Mouse (Mus musculus): Measurements from ENCODE around the gene Tshb. TPM values are rescaled to one million over a fixed set of nuclear protein-coding genes. Genes with fewer than 3 reads are reported as not detected.

Tshb gene
- polyA plus RNA-seq, 1 experiment from 2014 or later, result 0.11 TPM

DNA sequence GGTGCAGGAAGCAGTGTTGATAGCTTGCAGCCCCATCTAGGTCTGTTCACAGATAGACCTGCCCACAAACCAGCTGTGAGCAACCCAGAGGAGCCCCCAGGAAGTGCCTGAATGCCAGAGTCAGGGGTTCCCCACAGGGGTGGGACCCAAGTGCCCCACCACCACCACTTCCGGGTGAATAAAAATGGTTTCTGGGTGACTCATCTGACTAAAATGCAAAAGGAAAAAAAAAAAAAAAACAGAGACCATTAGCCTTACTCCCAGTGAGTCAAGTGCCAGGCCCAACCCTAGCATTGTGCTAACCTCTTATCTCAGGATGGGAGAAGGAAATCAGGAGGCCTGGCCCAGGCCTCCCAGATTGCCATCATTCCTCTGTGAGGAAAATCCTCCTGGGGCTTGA is 26.7 kb downstream of the Tshb start:
- H3K27me3 ChIP-seq (replicated peaks; ENCODE audit: control insufficient read depth, insufficient read depth, low read length), result no peaks in the 10 kb centered on the region
- H3K4me3 ChIP-seq (ENCODE audit: low read depth, low read length), result no peak overlapping the region
- WGBS, result 23% methylated on average over 1 of the region's 1 CpGs
- peaks cover 3% of the 10 kb centered on the region; the same call in 1 of the 2 replicates for H3K36me3 ChIP-seq (ENCODE audit: control insufficient read depth, insufficient read depth, low read length)
- H3K4me1 ChIP-seq (replicated peaks; ENCODE audit: control insufficient read depth, insufficient read depth, low read length), result 0 out of 2 replicates have a peak, but pooled peaks cover 6% of the 10 kb centered on the region
- no peaks in the 10 kb centered on the region for H3K9me3 ChIP-seq (ENCODE audit: control insufficient read depth, low read length)
- no peak overlapping the region for H3K4me2 ChIP-seq
- ATAC-seq (replicated peaks; ENCODE audit: low FRiP score) (peak; percentile 26; the same call in 1 of the 2 replicates), DNase-seq (ENCODE audit: low spot score) (no peak)
- H3K27ac ChIP-seq (ENCODE audit: low read depth, low read length), result no peak overlapping the region
- H3K9ac ChIP-seq (ENCODE audit: low read depth, low read length), result no peak overlapping the region

DNA sequence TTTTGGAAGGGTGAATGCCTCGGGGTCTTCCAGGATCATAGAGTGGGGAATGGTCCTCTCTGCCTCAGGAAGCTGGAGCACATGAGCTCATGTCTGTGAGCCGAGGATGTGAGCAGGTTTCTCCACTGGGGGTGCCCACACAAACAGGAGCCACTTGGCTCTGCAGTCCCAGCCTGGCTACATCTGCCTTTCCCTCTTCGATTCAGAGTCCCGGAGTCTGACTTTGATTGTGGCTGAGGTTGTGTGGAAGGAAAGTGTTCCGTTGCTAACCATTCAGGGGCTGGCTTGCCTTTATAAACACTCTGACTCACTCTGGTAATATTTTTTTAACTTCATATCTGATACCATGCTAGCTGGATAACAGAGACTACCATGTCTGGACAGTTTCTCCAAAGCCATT is 30.1 kb downstream of the Tshb start:
- ATAC-seq (replicated peaks; ENCODE audit: low FRiP score) (no peak), DNase-seq (ENCODE audit: low spot score) (no peak)
- no peaks in the 10 kb centered on the region for H3K27me3 ChIP-seq (replicated peaks; ENCODE audit: control insufficient read depth, insufficient read depth, low read length)
- H3K9me3 ChIP-seq (ENCODE audit: control insufficient read depth, low read length), result no peaks in the 10 kb centered on the region
- no peak overlapping the region for H3K4me3 ChIP-seq (ENCODE audit: low read depth, low read length)
- no peak overlapping the region for H3K4me2 ChIP-seq
- 0 out of 2 replicates have a peak, but pooled peaks cover 6% of the 10 kb centered on the region for H3K4me1 ChIP-seq (replicated peaks; ENCODE audit: control insufficient read depth, insufficient read depth, low read length)
- H3K36me3 ChIP-seq (ENCODE audit: control insufficient read depth, insufficient read depth, low read length), result no peaks in the 10 kb centered on the region
- no peak overlapping the region for H3K27ac ChIP-seq (ENCODE audit: low read depth, low read length)
- no peak overlapping the region for H3K9ac ChIP-seq (ENCODE audit: low read depth, low read length)
- 70% methylated on average over 5 of the region's 5 CpGs for WGBS

DNA sequence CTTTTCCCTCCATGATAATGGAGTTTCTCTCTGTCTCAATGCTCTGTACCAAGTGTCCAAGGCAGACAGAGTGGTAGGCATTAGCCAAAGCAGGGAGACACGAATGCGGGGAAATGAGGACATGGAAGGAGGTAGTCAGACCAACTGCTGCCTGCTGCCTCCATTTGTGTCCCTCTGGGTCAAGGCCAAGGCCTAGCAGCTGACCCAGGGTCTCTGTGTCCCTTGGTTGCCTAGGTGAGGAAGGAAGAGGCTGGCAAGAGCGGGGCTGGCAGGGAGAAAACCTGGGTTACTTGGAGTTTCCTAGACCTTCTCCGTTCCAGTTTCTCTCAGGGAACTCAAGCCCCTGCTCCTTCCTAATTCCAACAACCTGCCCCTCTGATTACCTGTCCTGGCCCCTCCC is 30.5 kb downstream of the Tshb start:
- 83% methylated on average over 4 of the region's 4 CpGs for WGBS
- H3K27ac ChIP-seq (ENCODE audit: low read depth, low read length), result no peak overlapping the region

DNA sequence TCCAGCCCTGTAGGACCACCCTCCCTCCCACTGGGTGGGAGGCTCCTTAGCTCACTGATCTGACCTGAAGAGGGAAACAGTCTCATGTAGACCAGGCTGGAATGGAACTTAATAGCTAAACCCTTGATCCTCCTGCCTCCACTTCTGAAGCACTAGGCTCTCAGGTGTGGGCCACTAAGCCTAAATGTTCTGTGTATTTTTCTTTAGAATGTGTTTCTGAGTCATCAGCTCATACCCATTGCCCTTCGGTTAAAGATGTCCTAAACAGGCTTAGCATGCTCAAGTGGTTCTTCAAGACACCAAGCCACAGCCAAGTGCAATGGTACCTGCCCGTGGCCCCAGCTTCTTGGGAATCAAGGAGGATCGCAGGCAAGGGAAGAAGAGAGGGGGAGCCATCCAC is 31.0 kb downstream of the Tshb start:
- ATAC-seq (replicated peaks; ENCODE audit: low FRiP score), result no peak
- 0 out of 2 replicates have a peak, but pooled peaks cover 6% of the 10 kb centered on the region for H3K4me1 ChIP-seq (replicated peaks; ENCODE audit: control insufficient read depth, insufficient read depth, low read length)
- no peak overlapping the region for H3K4me2 ChIP-seq
- H3K27me3 ChIP-seq (replicated peaks; ENCODE audit: control insufficient read depth, insufficient read depth, low read length), result no peaks in the 10 kb centered on the region
- no peaks in the 10 kb centered on the region for H3K36me3 ChIP-seq (ENCODE audit: control insufficient read depth, insufficient read depth, low read length)
- no peak overlapping the region for H3K4me3 ChIP-seq (ENCODE audit: low read depth, low read length)
- H3K9me3 ChIP-seq (ENCODE audit: control insufficient read depth, low read length), result no peaks in the 10 kb centered on the region
- DNase-seq (ENCODE audit: low spot score), result no peak
- no peak overlapping the region for H3K27ac ChIP-seq (ENCODE audit: low read depth, low read length)
- WGBS, result 86% methylated on average over 3 of the region's 3 CpGs
- no peak overlapping the region for H3K9ac ChIP-seq (ENCODE audit: low read depth, low read length)

More for the DNA sequence above, 30.5 kb downstream of the Tshb start:
- Histone ChIP-seq H3K9me3 (ENCODE audit: control insufficient read depth, low read length) (no peaks in the 10 kb centered on the region), H3K27me3 (replicated peaks; ENCODE audit: control insufficient read depth, insufficient read depth, low read length) (no peaks in the 10 kb centered on the region), H3K36me3 (ENCODE audit: control insufficient read depth, insufficient read depth, low read length) (no peaks in the 10 kb centered on the region), H3K4me1 (replicated peaks; ENCODE audit: control insufficient read depth, insufficient read depth, low read length) (0 out of 2 replicates have a peak, but pooled peaks cover 6% of the 10 kb centered on the region), H3K4me3 (ENCODE audit: low read depth, low read length) (no peak overlapping the region), H3K4me2 (no peak overlapping the region), H3K9ac (ENCODE audit: low read depth, low read length) (no peak overlapping the region)
- ATAC-seq (replicated peaks; ENCODE audit: low FRiP score) (no peak), DNase-seq (ENCODE audit: low spot score) (no peak)

DNA sequence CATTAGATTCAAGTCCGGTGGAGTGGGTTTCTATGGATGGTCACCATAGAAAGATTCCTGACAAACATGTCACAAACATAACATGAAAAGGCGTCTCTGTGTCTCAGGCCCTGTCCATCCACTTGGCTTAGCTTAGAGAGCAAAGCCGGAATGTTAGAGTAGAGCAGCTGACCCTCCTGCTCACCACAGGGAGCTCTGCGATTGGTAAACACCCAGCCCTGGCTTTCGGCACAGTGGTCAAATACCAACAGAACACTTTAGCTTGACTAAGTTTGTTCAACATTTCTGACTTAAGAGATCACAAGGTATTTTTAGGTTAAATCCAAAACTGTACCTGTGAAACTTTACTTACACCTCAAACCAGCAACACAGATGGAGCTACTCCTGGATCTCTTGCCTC is 31.4 kb downstream of the Tshb start:
- no peaks in the 10 kb centered on the region for H3K9me3 ChIP-seq (ENCODE audit: control insufficient read depth, low read length)
- no peaks in the 10 kb centered on the region for H3K27me3 ChIP-seq (replicated peaks; ENCODE audit: control insufficient read depth, insufficient read depth, low read length)
- no peaks in the 10 kb centered on the region for H3K36me3 ChIP-seq (ENCODE audit: control insufficient read depth, insufficient read depth, low read length)
- DNase-seq (ENCODE audit: low spot score) (no peak), ATAC-seq (replicated peaks; ENCODE audit: low FRiP score) (no peak)
- H3K4me1 ChIP-seq (replicated peaks; ENCODE audit: control insufficient read depth, insufficient read depth, low read length), result 0 out of 2 replicates have a peak, but pooled peaks cover 6% of the 10 kb centered on the region
- no peak overlapping the region for H3K4me3 ChIP-seq (ENCODE audit: low read depth, low read length)
- WGBS, result 80% methylated on average over 5 of the region's 5 CpGs
- no peak overlapping the region for H3K4me2 ChIP-seq
- H3K27ac ChIP-seq (ENCODE audit: low read depth, low read length), result no peak overlapping the region
- H3K9ac ChIP-seq (ENCODE audit: low read depth, low read length), result no peak overlapping the region

DNA sequence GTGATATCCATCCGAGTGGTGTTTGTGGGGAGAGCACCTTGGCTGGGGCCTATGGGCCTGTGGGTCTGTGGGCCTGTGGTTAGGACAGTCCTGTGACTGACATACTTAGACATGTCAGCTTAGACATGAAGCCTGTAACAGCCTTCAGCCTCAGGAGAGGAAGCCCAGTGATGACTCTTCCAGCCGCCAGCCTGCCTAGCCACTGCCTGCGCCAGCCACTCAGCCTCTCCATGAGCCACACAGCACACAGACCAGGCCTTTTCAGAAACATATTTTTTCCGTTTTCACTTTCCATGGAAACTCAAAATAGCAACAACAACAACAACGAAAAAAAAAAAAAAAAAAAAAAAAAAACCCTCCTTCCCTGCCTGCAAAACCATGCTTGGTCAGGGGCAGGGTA is 33.8 kb downstream of the Tshb start:
- ATAC-seq (replicated peaks; ENCODE audit: low FRiP score) (no peak), DNase-seq (ENCODE audit: low spot score) (peak; percentile 15)
- Histone ChIP-seq H3K9me3 (ENCODE audit: control insufficient read depth, low read length) (no peaks in the 10 kb centered on the region), H3K4me1 (replicated peaks; ENCODE audit: control insufficient read depth, insufficient read depth, low read length) (no peaks in the 10 kb centered on the region), H3K36me3 (ENCODE audit: control insufficient read depth, insufficient read depth, low read length) (no peaks in the 10 kb centered on the region), H3K9ac (ENCODE audit: low read depth, low read length) (no peak overlapping the region), H3K27ac (ENCODE audit: low read depth, low read length) (no peak overlapping the region), H3K27me3 (replicated peaks; ENCODE audit: control insufficient read depth, insufficient read depth, low read length) (no peaks in the 10 kb centered on the region), H3K4me2 (no peak overlapping the region), H3K4me3 (ENCODE audit: low read depth, low read length) (no peak overlapping the region)
- 72% methylated on average over 5 of the region's 5 CpGs for WGBS

DNA sequence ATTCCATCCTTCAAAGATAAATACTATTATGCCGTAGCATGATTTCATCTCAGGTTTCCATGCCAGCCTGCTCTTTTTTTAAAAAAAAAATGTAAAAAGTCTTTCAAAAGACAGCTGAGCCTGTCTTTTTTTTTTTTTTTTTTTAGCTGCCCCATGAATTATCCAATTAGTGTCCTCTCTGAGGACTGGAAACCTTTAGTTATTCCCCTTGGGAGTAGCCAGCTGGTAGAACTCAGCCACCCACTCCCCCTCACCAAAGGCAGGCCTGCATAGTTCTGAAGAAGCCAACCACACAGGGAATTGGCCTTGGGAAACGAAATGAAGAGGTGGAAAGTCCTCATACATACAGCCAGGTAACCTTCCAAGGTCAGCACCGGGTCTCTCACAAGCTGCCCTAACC is 34.5 kb downstream of the Tshb start:
- H3K4me1 ChIP-seq (replicated peaks; ENCODE audit: control insufficient read depth, insufficient read depth, low read length), result no peaks in the 10 kb centered on the region
- no peak overlapping the region for H3K4me2 ChIP-seq
- no peak for DNase-seq (ENCODE audit: low spot score)
- WGBS, result 62% methylated on average over 3 of the region's 3 CpGs
- H3K27ac ChIP-seq (ENCODE audit: low read depth, low read length), result no peak overlapping the region
- H3K9ac ChIP-seq (ENCODE audit: low read depth, low read length), result no peak overlapping the region
- no peaks in the 10 kb centered on the region for H3K27me3 ChIP-seq (replicated peaks; ENCODE audit: control insufficient read depth, insufficient read depth, low read length)
- no peaks in the 10 kb centered on the region for H3K9me3 ChIP-seq (ENCODE audit: control insufficient read depth, low read length)
- no peak for ATAC-seq (replicated peaks; ENCODE audit: low FRiP score)
- no peaks in the 10 kb centered on the region for H3K36me3 ChIP-seq (ENCODE audit: control insufficient read depth, insufficient read depth, low read length)
- no peak overlapping the region for H3K4me3 ChIP-seq (ENCODE audit: low read depth, low read length)

DNA sequence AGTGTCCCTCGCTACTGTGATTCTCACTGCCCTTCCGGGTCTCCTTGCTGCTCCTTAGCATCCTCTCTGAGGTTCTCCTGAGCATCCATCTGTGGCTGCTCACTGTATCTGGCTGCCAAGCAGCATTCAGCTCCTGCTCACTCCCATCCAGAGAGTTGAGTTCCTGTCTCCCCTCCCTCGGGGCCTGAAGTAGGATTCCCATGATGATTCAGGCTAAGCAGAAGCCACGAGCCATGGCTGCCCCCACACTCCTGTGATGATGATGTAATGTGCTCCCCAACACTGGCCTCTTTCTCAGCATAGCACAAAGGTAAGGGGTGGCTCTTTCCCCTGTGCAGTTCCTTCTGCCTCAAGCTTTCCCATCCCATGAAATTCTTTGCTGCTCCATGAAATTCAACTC is 36.3 kb downstream of the Tshb start:
- no peaks in the 10 kb centered on the region for H3K9me3 ChIP-seq (ENCODE audit: control insufficient read depth, low read length)
- H3K27ac ChIP-seq (ENCODE audit: low read depth, low read length), result no peak overlapping the region
- H3K36me3 ChIP-seq (ENCODE audit: control insufficient read depth, insufficient read depth, low read length), result no peaks in the 10 kb centered on the region
- no peaks in the 10 kb centered on the region for H3K4me1 ChIP-seq (replicated peaks; ENCODE audit: control insufficient read depth, insufficient read depth, low read length)
- no peak overlapping the region for H3K9ac ChIP-seq (ENCODE audit: low read depth, low read length)
- H3K4me3 ChIP-seq (ENCODE audit: low read depth, low read length), result no peak overlapping the region
- H3K4me2 ChIP-seq, result no peak overlapping the region
- DNase-seq (ENCODE audit: low spot score) (no peak), ATAC-seq (replicated peaks; ENCODE audit: low FRiP score) (no peak)
- 76% methylated on average over 4 of the region's 4 CpGs for WGBS
- H3K27me3 ChIP-seq (replicated peaks; ENCODE audit: control insufficient read depth, insufficient read depth, low read length), result no peaks in the 10 kb centered on the region

DNA sequence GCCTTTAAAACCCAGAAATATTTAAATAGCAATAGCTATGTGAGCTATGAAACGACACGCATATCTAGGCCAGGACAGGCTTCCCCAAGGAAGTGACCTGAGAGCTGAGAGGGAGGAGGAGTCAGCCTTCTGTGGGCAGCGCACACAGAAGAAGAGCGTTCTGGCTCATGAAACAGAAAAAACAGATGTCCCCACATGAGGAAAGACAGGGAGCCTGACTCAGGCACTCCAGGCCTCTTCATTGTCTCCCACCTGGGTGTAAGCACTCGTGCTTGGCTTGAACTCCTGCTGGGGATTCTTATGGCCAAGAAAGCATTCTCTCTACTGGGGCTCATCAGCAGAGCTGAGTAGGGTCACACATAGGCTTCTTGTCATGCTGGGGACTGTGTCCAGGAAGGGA is 37.9 kb downstream of the Tshb start:
- Histone ChIP-seq H3K9me3 (ENCODE audit: control insufficient read depth, low read length) (no peaks in the 10 kb centered on the region), H3K4me3 (ENCODE audit: low read depth, low read length) (no peak overlapping the region), H3K36me3 (ENCODE audit: control insufficient read depth, insufficient read depth, low read length) (no peaks in the 10 kb centered on the region), H3K9ac (ENCODE audit: low read depth, low read length) (no peak overlapping the region), H3K4me2 (no peak overlapping the region), H3K27ac (ENCODE audit: low read depth, low read length) (no peak overlapping the region; the same call in 1 of the 2 replicates), H3K27me3 (replicated peaks; ENCODE audit: control insufficient read depth, insufficient read depth, low read length) (no peaks in the 10 kb centered on the region), H3K4me1 (replicated peaks; ENCODE audit: control insufficient read depth, insufficient read depth, low read length) (no peaks in the 10 kb centered on the region)
- ATAC-seq (replicated peaks; ENCODE audit: low FRiP score), result 0 out of 2 replicates have a peak, but pooled peaks have one; percentile 39
- DNase-seq (ENCODE audit: low spot score), result no peak
- 20% methylated on average over 5 of the region's 5 CpGs for WGBS

Data from liver, embryonic 11.5 days (tissue).